Comparison of ENCODE assay signal across 17 mouse cellular contexts in genomic region chr13:28514245-28514644, GRCm38 (mm10).
A peak's percentile ranks its signal among the peaks of the same experiment; 100 is the strongest.
DNase-seq lines count a peak whose midpoint lies in the region; ATAC-seq and TF ChIP-seq lines count a peak whose summit lies in the region.
"Had no signal": no experiment of that assay in that cellular context is flagged by ENCODE, and none has a peak within 500 bp of the region (broad histone marks: within the 10 kb centered on the region; RNA-seq: fewer than 3 reads in every experiment).

No protein-coding gene starts in this region.

- no peaks in the 10 kb centered on the region for H3K36me3 ChIP-seq in MEL (ENCODE audit: control insufficient read depth in 1 of 2, insufficient read depth in 2 of 2, low read length in 2 of 2)
- H3K36me3 ChIP-seq in stomach, postnatal 0 days (ENCODE audit: control insufficient read depth, insufficient read depth, low read length), result no peaks in the 10 kb centered on the region
- H3K36me3 ChIP-seq: embryonic facial prominence, embryonic 10.5 days; heart, embryonic 10.5 days had no signal

- no peak for TF ChIP-seq EP300 in MEL (IDR thresholded peaks at IDR 0.05; ENCODE audit: low read depth in 1 of 2, low read length in 2 of 2)
- no peak for TF ChIP-seq EP300 in stomach, postnatal 0 days (optimal IDR thresholded peaks at IDR 0.05)

- no peak for TF ChIP-seq RAD21 in MEL (IDR thresholded peaks at IDR 0.05; ENCODE audit: low read depth, low read length)

- H3K4me2 ChIP-seq in stomach, postnatal 0 days (replicated peaks; ENCODE audit: low read depth), result no peak overlapping the region
- H3K4me2 ChIP-seq: midbrain, embryonic 11.5 days had no signal

- H3K27ac ChIP-seq in layer of hippocampus, adult 2 months, result no peak overlapping the region
- no peak overlapping the region for H3K27ac ChIP-seq in MEL (ENCODE audit: control insufficient read depth, low read depth, low read length)
- H3K27ac ChIP-seq in stomach, postnatal 0 days (replicated peaks), result no peak overlapping the region
- H3K27ac ChIP-seq: embryonic facial prominence, embryonic 10.5 days; heart, embryonic 10.5 days; liver, embryonic 14.5 days had no signal

- no peaks in the 10 kb centered on the region for H3K79me2 ChIP-seq in MEL (ENCODE audit: control insufficient read depth, insufficient read depth, low read length, poor library complexity)

- TF ChIP-seq CTCF in layer of hippocampus, adult 2 months (conservative IDR thresholded peaks at IDR 0.05), result peak; percentile 36
- TF ChIP-seq CTCF in MEL (IDR thresholded peaks at IDR 0.05 in 2 of 3, conservative IDR thresholded peaks at IDR 0.05 in 1 of 3; ENCODE audit: control insufficient read depth in 1 of 3, insufficient read depth in 1 of 3, low read depth in 2 of 3, low read length in 3 of 3, poor library complexity in 1 of 3, severe bottlenecking in 1 of 3), result no peak; a peak in 1 of 6 replicates
- peak; percentile 46 for TF ChIP-seq CTCF in stomach, postnatal 0 days (IDR thresholded peaks at IDR 0.05; ENCODE audit: low read depth)

- ATAC-seq in stomach, postnatal 0 days (ENCODE audit: low FRiP score, low TSS enrichment), result no peak
- ATAC-seq: forebrain, embryonic 16.5 days had no signal

- no peaks in the 10 kb centered on the region for H3K27me3 ChIP-seq in MEL (ENCODE audit: control insufficient read depth in 1 of 2, insufficient read depth in 2 of 2, low read length in 2 of 2)
- no peaks in the 10 kb centered on the region for H3K27me3 ChIP-seq in stomach, postnatal 0 days (ENCODE audit: control insufficient read depth, insufficient read depth, low read length)

- no peak overlapping the region for H3K9ac ChIP-seq in MEL (ENCODE audit: control insufficient read depth, low read depth, low read length, poor library complexity, severe bottlenecking)
- no peak overlapping the region for H3K9ac ChIP-seq in stomach, postnatal 0 days (ENCODE audit: low read length)
- H3K9ac ChIP-seq: liver, embryonic 14.5 days had no signal

- no peak overlapping the region for H3K4me3 ChIP-seq in layer of hippocampus, adult 2 months
- H3K4me3 ChIP-seq in MEL (ENCODE audit: control insufficient read depth in 1 of 2, insufficient read depth in 1 of 2, low read depth in 2 of 2, low read length in 2 of 2), result no peak overlapping the region
- no peak overlapping the region for H3K4me3 ChIP-seq in stomach, postnatal 0 days (ENCODE audit: low read depth, low read length)
- H3K4me3 ChIP-seq: embryonic facial prominence, embryonic 10.5 days; erythroblast, embryonic 14.5 days; heart, embryonic 10.5 days had no signal

- H3K9me3 ChIP-seq in MEL (replicated peaks; ENCODE audit: insufficient read depth, low read length), result no peaks in the 10 kb centered on the region
- H3K9me3 ChIP-seq in stomach, postnatal 0 days (ENCODE audit: control insufficient read depth, low read length), result no peaks in the 10 kb centered on the region
- H3K9me3 ChIP-seq: embryonic facial prominence, embryonic 10.5 days; heart, embryonic 10.5 days had no signal

- no peaks in the 10 kb centered on the region for H3K4me1 ChIP-seq in MEL (ENCODE audit: control insufficient read depth in 1 of 2, insufficient read depth in 2 of 2, low read length in 2 of 2)
- no peaks in the 10 kb centered on the region for H3K4me1 ChIP-seq in stomach, postnatal 0 days (replicated peaks; ENCODE audit: control insufficient read depth, insufficient read depth)
- H3K4me1 ChIP-seq: heart, embryonic 10.5 days had no signal

- TF ChIP-seq POLR2A in MEL (IDR thresholded peaks at IDR 0.05; ENCODE audit: control insufficient read depth in 1 of 2, insufficient read depth in 1 of 2, low read depth in 1 of 2, low read length in 2 of 2, poor library complexity in 1 of 2), result no peak

- DNase-seq in layer of hippocampus, adult 2 months (ENCODE audit: low spot score in 2 of 2), result no peak
- no peak for DNase-seq in layer of hippocampus, adult 9-10 months (ENCODE audit: low spot score)
- peak; percentile 30 to 42 for DNase-seq in B cell, adult 2 months
- DNase-seq in MEL (ENCODE audit: low read depth, low spot score), result peak; percentile 1
- DNase-seq in stomach, postnatal 0 days (ENCODE audit: low spot score), result no peak
- DNase-seq in embryo, embryonic 10.5 days (ENCODE audit: low spot score), result no peak
- no peak for DNase-seq in cerebellum, adult 8-10 months
- DNase-seq: cerebellum, postnatal 25 days; kidney, postnatal 14 days; layer of hippocampus, postnatal 36 days; right cerebral cortex, adult 18-20 months had no signal

TF ChIP-seq in MEL, 35 proteins besides CTCF, POLR2A, EP300 and RAD21:
- no peak for TF ChIP-seq MAZ (IDR thresholded peaks at IDR 0.05; ENCODE audit: low read depth, low read length)
- TF ChIP-seq SMC3 (IDR thresholded peaks at IDR 0.05; ENCODE audit: low read depth, low read length), result 0 out of 2 replicates have a peak, but pooled peaks have one; percentile 9

Comparison
In these comparisons a context has a peak if more than half of its experiments do, and no peak if none do; other contexts are left out.
1. DNase-seq: peak in B cell, adult 2 months (2 of 2) and MEL (single experiment); none in layer of hippocampus, adult 2 months (0 of 2), layer of hippocampus, adult 9-10 months (single experiment), stomach, postnatal 0 days (single experiment), embryo, embryonic 10.5 days (single experiment) and cerebellum, adult 8-10 months (single experiment).
2. CTCF ChIP-seq: peak in layer of hippocampus, adult 2 months (single experiment) and stomach, postnatal 0 days (single experiment); none in MEL (0 of 3).